Mouse (Mus musculus) right cerebral cortex, postnatal 4 days (tissue): ENCODE measurements around the gene Rpl23.
A peak's percentile ranks its signal among the peaks of the same experiment; 100 is the strongest.

ENCODE experiments used
- DNase-seq: peaks from one replicate; pipeline ENCODE4 v3.0.0-alpha.2; 2022

Rpl23 gene

DNA sequence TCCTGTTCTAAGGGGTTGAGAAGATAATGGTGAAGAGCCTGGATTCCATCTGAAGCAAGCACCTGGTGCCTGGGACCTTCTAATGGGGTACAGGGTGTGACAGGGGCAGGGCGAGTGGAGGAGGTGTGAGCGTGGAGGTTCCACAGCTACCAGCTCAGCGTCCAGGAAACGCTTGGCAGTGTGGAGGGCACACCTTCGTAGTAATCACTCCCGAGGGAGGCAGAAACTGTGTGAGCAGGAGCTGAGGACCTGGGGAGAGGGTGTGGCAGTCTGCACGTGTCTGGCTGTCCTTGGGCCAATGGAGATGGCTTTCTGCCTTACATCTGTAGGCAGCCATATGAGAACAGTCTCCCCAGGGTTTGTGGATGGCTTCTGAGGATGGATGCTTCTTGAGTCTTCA is 30.8 kb upstream of the Rpl23 start:
- DNase-seq = no peak

DNA sequence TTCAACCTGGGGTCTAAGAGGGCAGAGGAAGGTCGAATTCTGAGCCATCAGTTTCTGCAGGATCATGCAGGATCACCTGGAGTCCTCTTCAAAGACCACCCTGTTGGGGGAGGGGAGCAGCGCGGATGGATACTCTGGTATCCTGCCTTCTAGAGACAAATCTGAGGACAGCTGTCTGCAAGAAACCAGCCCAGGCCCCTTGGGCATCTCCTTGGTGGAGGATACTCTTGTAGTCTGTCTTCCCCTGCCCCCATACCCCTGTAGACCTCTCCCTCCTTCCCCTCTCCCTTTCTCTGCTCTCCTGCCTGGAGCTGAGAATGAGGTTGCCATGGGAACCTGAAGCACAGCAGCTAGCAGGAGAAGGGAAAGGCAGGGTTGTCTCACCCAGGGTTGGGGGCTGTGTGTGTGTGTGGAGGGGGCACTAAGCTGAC is 30.3 kb upstream of the Rpl23 start:
- DNase-seq = peak; percentile 54

DNA sequence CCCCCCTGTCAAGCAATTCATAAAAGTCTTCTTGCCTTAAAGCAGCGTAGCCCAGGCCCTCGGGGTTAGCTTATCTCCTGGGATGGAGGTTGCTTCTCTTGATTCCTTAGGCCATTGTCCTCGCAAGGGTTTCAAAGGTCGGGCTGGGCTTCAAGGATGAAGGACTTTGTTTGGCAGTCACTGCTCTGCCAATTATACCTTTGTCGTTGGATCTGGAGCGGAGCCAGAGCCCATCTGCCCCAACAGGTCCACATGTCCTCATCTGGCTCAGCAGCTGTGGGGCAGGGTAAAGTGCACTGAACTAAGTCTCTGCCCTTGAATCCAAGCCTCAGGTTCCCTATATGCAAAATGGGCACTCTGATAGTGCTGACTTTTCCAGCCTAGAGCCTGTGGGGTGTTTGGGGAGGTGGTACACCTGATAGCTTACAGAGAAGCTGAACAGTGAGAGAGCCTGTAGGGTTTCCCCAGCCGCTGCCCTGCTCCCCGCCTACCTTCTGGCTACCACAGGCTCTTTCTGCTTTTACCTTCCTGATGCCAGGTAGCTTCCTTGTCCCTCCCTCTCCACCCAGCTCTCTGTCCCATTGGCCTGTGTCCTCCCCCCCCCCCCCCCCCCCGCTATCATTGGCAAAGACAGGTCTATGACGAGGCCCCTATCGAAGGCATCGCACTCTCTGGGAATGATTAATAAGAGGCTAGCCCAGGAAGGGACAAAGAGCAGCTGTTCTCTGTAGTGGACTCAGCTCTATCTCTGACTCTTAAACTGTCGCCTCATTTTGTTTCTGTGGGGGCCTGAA is 29.5 kb upstream of the Rpl23 start:
- no peak for DNase-seq

DNA sequence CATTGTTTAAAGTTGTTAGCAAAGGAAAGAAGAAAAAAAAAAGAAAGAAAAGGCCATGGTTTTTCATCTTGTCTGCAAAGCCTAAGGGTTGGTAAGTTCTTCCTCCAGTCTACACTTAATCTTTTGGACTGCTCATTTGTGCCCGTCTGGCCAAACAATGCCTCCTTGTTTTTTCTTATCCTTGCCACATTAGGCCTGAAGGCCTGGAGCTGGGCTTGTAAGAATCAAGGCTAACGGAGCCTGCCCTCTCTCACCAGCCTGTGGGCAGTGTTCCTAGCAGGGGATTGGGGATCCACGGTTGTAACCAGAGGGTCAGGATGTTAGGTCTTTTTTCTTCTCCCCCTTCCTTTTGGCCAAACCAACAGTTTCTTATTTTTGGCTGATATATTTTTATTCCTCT is 28.7 kb upstream of the Rpl23 start:
- DNase-seq = no peak

DNA sequence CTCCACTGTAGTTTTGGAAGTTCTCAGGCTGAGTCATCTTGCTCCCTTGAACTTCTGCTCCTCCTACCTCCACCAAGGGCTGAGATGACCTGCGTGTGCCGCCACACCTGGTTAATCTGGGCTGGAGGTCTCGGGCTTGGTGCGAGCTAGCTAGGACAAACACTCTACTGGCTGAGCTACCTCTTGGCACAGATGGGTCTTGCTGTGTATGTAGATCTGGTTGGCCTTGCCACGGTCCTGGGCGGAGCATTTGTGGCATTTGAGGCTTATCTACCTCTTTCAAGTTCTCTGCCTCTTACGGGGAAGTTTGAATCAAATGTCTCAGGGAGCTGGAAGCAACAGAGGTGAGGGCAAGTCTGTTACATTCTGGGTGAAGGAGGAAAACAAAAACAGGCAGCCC is 28.1 kb upstream of the Rpl23 start:
- no peak for DNase-seq

DNA sequence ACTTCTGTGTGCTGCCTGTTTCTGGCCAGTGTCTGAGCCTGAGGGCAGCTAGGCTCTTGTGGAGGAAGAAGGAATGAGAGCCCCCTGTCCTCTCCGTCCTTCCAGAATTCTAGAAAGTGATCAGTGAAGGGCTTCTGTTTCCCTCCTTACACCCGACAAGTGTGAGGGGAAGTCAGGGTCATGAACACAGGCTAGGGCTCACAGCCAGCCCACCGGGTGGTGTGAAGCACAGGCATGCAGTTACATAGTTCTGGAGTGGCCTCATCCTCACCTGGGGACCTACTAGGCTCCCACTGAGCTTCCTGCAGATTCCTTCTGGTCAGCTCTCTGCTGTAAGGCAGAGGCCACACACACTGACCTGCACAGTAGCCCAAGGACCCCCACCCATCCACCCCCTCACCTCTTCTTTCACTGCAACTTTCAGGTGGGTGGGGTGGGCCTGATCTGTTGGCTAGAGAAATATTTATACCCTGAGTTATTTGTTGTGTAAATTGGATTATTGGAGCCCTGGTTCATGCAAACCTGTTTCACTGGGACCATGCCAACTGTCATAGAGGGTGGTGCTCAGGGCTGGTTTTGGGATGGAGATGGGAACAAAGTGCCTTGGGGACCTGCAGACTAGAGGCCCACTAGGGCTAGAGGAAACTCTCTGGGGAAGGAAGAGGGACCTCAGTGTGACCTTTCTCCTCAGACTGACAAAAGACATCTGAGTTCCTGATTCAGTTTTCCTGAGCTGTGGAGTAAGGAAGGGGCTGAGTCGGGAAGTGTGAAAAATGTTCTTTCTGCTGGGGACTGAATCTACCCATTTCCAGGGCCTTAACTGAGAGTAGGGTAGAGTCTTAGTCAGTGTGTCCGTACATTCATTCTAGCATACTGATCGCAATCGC is 27.2 kb upstream of the Rpl23 start:
- no peak for DNase-seq

DNA sequence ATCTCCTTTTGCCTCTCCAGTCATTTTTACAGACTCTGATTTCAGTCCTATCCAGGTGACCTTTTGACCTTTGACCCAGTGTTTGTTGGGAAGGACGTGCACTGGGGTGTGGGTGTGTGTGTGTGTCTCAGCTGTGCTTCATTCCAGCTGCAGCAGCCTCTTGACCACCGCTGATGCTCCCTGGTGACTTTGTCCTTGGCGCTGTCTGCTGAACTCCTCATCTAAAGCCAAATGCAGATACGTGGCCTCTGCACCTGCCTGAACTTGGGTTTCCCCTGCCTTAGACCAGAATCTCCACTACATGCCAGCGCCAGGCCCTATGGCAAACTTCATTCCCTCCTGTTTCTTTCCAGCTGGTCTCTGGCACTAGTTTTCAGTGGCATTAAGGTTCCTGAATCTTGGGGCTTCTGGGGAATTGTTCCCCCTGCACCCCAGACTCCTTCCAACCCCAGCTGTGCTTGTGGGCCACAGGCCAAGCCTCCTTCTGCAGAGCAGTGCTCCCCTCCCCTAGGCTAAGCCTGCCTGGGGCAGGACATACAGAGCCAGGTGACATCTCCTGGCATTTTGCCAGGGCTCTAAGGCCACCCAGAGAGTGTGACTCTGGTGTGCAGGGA is 26.5 kb upstream of the Rpl23 start:
- DNase-seq = no peak

DNA sequence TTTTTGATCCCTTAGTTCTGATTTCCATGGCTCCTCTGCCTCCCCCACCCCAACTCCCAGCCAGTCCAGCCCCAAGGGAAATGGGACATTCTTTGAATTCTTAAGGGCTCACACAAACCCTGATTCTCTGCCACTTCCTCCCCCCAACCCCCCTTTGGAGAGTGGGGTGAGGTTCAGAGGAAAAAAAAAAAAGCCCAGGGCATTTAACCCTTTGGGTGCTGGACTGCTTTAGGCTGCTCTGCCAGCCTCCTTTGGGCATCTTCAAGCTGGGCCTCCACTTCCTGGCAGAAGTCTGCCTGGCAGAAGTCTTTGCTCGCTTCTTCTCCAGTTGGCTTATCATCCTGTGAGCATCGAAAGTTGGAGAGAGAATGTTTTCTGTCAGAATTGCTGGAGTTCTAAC is 25.9 kb upstream of the Rpl23 start:
- no peak for DNase-seq

DNA sequence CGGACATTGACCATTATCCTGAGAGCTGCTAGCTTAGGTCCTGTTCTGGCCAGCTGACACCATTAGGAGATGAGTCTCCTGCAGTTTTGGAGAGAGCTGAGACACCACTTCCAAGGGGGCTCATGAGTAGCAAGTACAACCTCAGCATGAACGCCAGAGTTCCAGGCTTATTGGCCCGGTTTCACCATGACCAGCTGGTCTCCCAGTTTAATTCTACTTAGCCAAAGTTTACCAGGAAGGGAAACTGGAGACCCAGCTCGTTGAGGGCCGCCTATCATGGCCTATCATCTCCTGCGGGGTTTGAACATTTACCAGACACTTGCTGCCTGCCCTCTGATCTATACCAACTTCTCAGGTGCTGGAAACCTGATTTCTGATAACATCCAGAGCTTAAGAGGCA is 25.4 kb upstream of the Rpl23 start:
- DNase-seq = no peak

DNA sequence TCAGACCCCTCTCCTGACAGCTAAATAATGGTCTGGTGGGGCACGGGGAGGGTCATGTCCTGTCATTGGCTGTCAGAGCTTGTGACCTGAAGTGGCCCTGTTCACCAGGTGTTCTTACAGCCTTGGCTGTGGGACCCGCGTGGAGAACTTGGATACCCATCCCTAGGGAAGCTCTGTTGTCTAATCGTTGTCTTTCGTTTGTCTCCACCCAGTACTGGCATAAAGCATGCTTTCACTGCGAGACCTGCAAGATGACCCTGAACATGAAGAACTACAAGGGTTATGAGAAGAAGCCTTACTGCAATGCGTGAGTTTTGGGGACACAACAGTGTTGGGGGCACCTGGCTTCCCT is 24.4 kb upstream of the Rpl23 start:
- DNase-seq = no peak

DNA sequence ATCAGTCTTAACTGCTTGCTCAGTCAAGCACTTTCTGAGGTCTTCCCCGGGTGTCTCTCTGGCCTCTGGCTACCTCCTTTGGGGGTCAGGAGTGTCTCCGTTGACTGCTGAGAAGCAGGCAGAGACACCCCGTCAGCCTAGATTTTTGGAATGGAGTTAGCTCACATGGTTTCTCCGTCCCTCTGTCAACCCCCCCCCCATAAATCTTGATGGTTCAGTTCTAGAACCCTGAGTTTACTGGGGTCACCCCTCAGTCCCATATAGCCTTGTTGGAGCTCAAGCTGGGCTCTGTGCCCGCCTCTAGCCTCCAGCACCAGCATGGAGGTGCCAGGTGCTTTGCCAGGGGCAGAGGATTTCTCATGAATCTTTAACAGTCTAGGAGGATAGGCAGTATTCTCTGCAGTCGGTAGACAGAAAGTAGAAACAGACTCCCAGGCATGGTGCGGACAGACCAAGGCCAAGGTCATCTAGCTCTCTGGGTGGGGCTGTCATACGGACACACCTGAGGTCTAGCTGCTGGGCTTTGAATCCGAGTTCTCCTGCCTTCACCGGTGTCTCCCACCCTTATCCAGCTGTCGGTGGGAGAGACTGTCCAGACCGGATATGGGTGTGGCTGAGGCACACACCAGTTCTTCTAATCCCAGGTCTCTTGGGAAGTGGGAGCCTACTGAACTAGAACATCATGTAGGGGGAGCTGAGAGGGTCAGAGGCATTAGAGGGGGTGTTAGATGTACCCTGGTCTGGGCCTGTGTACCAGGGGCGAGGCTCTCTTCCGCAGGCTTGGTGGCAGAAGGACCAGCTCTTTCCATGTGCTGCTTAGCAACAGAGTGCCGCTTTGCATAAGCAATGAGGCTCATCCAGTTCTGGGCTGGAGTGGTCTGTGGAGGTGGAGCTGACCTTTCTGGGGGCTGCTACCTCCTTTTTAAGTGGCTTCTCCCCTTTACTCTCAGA is 23.7 kb upstream of the Rpl23 start:
- no peak for DNase-seq

DNA sequence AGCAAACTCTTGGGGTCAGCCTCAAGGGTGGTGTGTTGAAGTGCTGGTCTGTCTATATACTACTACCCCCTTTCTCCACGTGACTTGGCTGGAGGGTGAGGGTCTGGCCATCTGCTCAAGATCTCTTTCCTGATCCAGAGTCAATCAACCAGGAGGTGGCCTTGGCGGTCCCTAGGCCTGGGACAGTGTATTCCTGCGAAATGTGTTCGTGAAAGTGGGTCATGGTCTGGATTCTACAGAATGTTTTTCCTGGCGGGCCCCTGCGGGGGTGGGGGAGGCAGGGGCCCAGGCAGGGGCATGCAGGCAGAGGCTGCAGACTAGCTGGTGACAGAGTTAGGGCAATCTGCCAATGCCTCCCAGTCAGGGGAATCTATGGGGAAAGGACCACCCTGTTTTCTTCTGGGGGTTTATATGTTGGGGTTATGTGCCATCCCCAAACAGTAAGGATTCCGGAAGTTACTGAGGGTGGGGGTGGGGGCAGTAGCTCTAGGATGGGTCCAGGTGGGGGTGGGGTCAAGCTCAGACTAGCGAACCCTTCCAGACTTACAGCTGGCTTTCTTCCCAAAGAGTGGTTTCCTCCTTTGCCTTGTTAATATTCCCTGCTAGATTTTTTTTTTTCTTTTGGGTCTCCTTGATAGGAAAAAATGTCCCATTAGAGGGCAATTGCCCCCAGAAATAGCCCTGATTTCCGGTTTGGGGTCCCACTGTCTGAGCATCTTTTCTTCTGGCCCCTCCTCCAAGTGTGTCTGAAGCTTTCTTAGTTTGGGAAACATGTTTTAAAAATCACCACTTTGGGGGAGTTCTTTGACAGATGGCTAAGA is 22.8 kb upstream of the Rpl23 start:
- DNase-seq = no peak

DNA sequence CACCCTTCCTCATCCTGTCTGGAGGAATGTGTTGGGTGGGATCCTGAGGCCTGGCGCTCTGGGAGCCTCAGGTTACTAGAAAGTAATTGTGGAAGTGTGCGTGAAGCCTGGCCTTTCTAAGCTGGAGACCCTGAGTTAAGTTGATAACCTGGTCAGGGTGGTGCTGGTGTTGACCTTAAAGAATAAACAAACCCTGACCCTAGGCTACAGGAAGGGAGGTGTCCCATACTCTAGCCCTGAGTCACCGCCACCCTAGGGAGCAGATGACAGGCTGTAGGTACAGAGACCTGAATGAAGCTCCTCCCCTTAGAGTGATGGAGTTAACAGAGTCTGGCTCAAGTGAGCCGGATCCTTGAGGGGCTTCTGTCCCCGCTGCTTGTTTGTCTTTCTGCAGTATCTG is 21.6 kb upstream of the Rpl23 start:
- no peak for DNase-seq

DNA sequence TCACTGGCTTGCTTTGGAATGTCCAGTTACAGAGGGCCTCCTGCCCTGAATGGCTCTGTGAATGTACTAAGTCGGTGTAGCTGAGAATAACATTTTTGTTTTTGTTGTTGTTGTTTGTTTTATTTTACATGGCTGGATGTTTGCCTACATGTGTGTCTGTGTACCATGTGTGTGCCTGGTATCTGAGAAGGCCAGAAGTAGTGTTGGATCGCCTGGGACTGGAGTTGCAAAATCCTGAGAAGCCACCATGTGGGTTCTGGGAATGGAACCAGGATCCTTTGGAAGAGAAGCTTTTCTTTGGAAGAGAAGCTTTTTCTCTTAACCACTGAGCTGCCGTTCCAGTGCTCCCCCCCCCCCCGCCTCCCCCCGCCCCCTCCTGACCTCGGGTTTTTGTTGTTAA is 20.3 kb upstream of the Rpl23 start:
- DNase-seq = no peak

DNA sequence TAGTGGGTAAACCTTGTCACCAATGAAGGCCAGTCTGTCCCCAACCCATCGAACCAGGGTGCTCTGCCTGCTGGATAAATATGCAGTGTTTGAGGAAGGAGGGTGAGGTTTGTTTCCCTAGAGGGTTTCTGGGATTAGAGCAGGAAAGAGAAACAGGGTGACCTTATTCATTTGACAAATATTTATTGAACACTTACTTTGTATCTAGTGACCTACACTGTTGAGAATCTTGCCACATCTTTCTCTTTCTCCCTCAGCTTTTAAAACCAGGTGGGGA is 19.9 kb upstream of the Rpl23 start:
- DNase-seq = no peak

DNA sequence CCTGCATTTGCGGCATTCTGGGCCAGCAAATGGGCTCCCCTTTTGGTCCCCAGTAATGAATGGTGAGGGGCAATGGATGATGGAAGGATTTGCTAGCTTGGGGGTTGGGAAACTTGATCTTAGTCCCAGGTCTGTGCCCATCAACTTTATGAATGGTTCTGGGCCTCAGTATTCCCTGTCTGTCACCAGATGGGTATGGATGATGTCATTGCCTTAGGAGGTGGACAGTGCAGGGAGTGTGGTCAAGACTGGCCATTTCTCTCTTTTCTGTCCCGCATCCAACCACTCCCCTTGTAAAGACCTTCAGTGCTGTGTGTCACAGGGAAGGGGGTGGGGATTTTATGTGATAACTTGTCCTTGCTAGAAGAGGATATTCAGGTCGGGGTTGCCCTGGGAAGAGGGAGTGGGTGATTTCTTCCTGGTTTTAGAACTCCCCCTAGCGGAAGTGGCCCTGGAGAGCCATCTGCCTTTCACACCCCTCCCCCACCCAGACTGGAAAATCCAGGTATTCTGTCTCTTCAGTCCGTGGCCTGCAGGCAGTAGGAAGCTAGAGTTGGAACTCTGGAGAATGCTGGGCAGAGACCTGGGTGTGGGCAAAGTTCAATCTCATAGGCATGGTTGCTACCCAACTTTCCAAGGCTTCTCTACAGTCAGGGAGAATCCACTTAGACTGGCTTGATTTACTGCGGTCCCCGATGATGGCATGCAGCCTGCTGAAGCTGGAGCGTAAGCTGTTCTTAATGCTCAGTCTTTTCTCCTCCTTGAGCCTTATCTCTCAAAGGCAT is 19.4 kb upstream of the Rpl23 start:
- no peak for DNase-seq

DNA sequence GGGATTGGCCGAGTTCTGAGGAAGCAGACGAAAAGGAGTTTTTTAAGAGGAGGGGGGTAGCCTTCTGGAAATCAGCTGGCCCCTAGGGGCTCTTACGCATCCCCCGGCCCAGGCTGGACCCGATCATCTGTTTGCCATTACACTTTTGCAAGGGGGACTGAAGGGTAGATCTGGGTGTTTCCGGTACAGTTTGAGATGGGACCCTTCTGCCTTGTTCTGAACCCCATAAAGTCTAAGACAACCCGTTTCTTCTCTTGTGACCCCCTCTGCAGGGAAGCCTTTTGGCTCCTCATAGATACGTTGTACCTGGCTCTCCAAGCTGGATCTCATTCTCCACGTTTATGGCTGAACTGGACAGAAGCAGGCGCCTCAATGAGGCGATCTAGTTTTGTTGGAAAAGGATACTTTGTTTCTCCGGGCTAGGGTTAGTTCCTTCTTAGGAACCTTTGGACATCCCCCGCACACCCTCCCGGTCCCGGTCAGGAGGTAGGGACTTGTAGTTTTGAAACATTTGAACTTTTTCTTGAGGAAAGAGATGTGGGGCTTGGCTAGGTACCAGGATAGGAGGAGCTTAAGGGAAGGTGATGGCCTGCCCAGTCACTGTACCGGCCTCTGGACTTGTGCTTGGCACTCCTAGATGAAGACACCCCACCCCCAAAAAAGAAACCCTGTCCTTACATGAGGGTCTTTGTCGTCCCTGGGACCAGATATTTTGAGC is 18.6 kb upstream of the Rpl23 start:
- no peak for DNase-seq

DNA sequence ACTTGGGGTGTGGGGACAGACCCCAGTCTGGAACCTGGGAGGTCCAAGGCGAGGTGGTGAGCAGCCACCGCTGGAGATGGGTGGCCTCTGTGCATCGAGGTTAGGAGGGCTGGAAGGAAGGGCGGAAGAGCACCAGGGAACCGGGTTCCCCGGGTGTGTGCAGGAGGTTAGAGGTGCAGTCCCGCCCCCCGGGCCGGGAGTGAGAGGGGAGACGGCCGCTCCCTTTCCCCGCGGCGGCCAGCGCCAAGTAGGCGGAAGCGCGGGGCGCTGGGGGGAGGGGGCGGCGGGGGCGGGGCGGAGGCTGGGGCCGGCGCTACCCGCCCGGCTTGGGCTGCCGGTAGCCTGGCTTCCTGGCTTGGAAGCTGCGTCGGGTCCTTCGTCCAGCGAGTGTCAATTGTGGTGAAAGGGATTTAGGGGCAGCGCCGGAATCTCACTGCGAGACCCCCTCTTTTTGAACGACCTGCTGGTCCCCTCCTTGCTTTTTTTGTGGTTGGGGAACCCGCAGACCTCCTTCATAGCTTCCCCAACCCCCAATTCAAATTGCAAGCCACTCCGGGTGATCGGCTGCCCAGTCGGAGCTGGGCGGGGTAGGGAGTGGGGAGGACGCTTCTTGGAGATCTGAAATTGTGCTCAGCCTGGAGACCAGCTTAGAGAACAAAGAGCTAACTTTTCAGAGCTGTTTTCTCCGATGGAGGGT is 17.9 kb upstream of the Rpl23 start:
- peak; percentile 64 for DNase-seq

DNA sequence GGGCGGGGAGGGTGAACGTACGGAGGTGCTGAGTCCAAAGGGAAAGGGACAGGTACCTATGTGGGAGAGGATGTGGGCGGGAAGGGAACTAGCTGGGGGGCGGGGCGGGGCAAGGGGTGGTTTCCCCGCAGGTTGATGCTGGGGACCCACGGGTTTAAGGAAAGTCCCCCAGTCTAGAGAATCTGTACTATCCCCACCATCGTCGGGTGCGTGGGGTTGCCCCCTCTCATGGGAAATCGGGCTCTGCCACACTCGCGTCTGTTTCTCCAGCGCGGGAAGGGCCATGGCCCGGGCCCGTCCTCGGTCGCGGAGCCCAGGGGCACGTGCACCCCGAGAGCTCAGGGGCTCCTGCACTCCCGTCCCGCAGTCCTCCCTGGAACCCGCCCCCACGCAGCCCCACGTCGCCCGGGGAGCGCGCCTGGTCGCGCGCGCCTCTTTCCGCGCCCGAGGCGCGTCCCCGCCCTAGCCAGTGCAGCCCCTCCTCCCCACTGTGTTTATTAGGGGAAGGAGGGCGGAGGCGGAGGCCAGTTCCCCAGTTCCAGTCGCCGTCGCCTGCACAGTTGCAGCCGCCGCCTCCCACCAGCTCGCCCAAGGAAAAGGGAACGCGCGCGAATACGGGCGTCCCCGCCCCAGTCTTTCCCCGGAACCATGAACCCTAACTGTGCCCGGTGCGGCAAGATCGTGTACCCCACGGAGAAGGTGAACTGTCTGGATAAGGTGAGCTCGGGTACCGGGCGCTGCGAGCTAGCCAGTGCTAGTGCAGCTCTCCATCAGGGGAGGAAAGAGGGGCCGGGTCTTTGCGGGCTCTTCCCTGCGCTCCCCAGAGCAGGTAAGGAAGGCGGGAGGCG is 17.1 kb upstream of the Rpl23 start:
- peak; percentile 89 for DNase-seq
